Mouse (Mus musculus): Measurements from ENCODE around the gene Ptpn14.

GRCm38 (mm10) chr1:189920701-189921567, 192.9 kb downstream of the Ptpn14 start:
- TF ChIP-seq CTCF (IDR thresholded peaks at IDR 0.05; ENCODE audit: extremely low read depth, insufficient read depth, insufficient read length, insufficient replicate concordance) = no peak
- no peak for TF ChIP-seq POLR2A (IDR thresholded peaks at IDR 0.05; ENCODE audit: low read depth, low read length)

All from spleen, adult 2 months (tissue).